Mouse (Mus musculus): Measurements from ENCODE around the gene Lta. TPM values are rescaled to one million over a fixed set of nuclear protein-coding genes. Genes with fewer than 3 reads are reported as not detected.

Lta gene
- polyA plus RNA-seq, 1 experiment from 2014 or later: not detected

DNA sequence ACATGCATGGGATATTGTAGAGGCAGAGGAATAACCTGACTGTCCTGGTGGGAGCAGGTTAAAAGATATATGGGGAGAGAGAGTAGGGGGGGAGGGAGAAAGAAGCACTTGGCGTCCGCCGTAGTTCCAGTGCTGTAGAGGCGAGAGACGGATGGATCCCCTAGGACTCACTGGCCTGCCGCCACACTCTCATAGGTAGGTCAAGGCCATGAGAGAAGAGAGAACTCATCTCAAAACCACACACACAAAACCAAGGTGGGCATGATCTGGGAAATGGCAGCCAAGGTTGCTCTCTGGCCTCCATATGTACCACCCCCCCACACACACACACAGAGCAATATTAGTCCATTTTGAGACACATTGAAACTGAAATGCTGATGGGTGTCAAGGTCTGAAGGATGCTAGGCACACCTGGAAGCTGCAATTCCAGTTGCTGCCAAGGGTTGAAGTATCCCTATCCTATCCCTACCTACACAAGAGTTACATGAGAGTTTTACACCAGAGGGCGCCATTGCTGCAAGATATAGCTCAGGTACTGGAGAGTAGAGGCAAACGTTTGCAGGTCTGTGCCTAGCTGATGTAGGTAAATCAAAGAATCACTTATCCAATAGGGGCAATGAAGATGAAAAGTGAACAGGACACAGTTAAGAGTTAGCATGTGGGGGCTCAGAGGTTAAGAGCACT is 38.7 kb downstream of the Lta start:
- no peak overlapping the region for H3K27ac ChIP-seq (ENCODE audit: low read depth)
- 0 out of 2 replicates have a peak overlapping the region, but pooled peaks have one; percentile 92 for H3K4me2 ChIP-seq (ENCODE audit: low read depth, low read length)
- H3K9me3 ChIP-seq (ENCODE audit: low read length): no peaks in the 10 kb centered on the region
- 68% methylated on average over 8 of the region's 8 CpGs for WGBS (ENCODE audit: insufficient replicate concordance)
- peaks cover 21% of the 10 kb centered on the region for H3K4me1 ChIP-seq (ENCODE audit: insufficient read depth)
- H3K27me3 ChIP-seq (ENCODE audit: insufficient read depth, low read length): no peaks in the 10 kb centered on the region
- no peak for TF ChIP-seq EP300 (IDR thresholded peaks at IDR 0.05; ENCODE audit: low read depth)
- TF ChIP-seq CTCF (IDR thresholded peaks at IDR 0.05; ENCODE audit: low read depth): peak; percentile 85
- peaks cover 9% of the 10 kb centered on the region for H3K36me3 ChIP-seq (replicated peaks; ENCODE audit: insufficient read depth, low read length)
- H3K4me3 ChIP-seq (ENCODE audit: low read depth, low read length): no peak overlapping the region
- DNase-seq (peak; percentile 68), ATAC-seq (no peak)
- H3K9ac ChIP-seq (replicated peaks): no peak overlapping the region

DNA sequence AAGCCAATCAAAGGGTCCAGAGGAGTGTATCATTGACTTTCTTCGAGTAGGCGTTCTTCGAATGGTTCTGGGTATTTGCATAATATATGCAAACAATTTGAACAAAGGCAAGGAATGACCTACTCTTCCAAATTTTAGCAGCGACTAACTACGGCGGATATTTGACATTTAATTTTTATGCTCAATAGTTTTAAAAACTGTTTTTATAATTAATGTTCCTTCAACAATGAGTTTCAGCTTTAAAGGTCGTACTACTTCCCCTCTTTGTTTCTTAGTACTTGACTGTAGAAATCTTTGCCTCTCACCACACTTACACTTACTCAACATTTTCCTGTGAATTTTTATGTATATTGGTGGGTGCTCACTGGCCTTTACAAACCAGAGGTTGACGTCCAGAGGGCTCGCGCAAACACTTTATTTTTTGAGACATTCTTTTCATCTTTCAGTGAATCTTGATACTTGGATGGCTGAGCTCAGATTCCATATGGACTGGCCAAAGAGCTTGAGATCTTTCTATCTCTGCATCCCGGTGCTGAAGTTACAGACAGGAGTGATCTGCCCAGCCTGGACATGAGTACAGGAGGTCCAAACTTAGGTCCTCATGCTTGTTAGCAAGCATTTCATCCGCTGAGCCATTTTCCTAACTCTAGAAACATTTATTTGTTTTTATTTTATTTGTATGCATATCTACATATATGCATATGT is 39.5 kb downstream of the Lta start:
- 26% methylated on average over 12 of the region's 12 CpGs for WGBS (ENCODE audit: insufficient replicate concordance)
- H3K27me3 ChIP-seq (ENCODE audit: insufficient read depth, low read length): no peaks in the 10 kb centered on the region
- no peaks in the 10 kb centered on the region for H3K9me3 ChIP-seq (ENCODE audit: low read length)
- peak overlapping the region; percentile 94 for H3K27ac ChIP-seq (ENCODE audit: low read depth)
- no peak for TF ChIP-seq EP300 (IDR thresholded peaks at IDR 0.05; ENCODE audit: low read depth)
- no peak for TF ChIP-seq CTCF (IDR thresholded peaks at IDR 0.05; ENCODE audit: low read depth)
- peaks cover 21% of the 10 kb centered on the region for H3K4me1 ChIP-seq (ENCODE audit: insufficient read depth)
- DNase-seq (no peak), ATAC-seq (no peak)
- peaks cover 18% of the 10 kb centered on the region for H3K36me3 ChIP-seq (replicated peaks; ENCODE audit: insufficient read depth, low read length)
- H3K4me2 ChIP-seq (ENCODE audit: low read depth, low read length): peak overlapping the region; percentile 92
- H3K9ac ChIP-seq (replicated peaks): peak overlapping the region; percentile 39
- peak overlapping the region; percentile 85 for H3K4me3 ChIP-seq (ENCODE audit: low read depth, low read length)

DNA sequence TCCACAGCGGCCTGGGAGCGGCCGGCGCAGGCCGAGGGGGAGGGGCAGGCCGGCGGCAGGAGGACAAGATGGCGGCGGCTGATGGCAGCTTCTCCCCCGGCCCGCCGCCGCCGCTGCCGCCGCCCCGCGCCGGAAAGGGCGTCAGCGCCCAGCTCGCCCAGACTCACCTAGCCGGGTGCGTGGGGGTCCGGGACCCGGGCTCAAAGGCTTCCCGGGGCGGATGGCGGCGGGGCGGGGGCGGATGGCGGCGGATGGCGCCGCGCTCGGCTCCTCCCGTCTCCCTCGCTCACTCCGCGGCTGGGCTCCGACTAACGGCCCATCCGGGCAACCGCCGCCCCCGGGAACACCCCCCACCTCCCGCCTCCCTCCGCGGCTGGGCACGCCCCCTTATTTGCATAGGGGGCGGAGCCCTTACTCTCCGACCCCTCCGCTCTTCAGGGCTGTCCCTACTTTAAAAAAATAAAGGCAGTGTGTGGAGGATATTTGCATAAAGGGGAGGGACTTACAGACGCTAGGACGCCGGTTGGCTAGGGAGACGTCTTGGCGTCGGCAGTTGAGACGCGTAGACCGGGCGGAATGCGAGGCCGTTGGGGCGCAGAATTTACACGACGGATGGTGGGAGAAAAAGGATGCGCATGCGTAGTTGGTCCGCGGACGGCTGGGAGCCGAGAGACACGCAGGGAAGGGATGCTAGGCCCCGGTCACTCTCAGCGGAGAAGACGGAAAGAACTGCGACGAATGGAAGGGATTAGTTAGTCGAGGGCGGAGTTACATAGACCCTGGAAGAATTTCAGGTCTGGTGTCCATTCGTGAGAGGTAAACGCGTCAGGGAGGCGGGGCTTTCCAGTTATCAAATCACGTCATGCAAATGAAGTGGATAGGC is 40.3 kb downstream of the Lta start, which contains the start of gene Prrc2a:
Gene Prrc2a, minus strand, starts transcription at position 330 of the 883 bp plus-strand sequence.
- ATAC-seq: peak; percentile 95
- DNase-seq: peak; percentile 96
- Histone ChIP-seq H3K9ac (replicated peaks) (peak within 1 kb of the TSS; percentile 96), H3K9me3 (ENCODE audit: low read length) (no peaks in the 10 kb centered on the region), H3K4me2 (ENCODE audit: low read depth, low read length) (peak within 1 kb of the TSS; percentile 92), H3K27me3 (ENCODE audit: insufficient read depth, low read length) (no peaks in the 10 kb centered on the region), H3K4me3 (ENCODE audit: low read depth, low read length) (peak within 1 kb of the TSS; percentile 85), H3K27ac (ENCODE audit: low read depth) (peak within 1 kb of the TSS; percentile 94), H3K4me1 (ENCODE audit: insufficient read depth) (peaks cover 21% of the 10 kb centered on the region), H3K36me3 (replicated peaks; ENCODE audit: insufficient read depth, low read length) (peaks cover 26% of the 10 kb centered on the region)
- TF ChIP-seq CTCF (IDR thresholded peaks at IDR 0.05; ENCODE audit: low read depth): no peak
- peak; percentile 39; the same call in 1 of the 2 replicates for TF ChIP-seq EP300 (IDR thresholded peaks at IDR 0.05; ENCODE audit: low read depth)
- under 1% methylated on average over 60 of the region's 89 CpGs for WGBS (ENCODE audit: insufficient replicate concordance)

GRCm38 (mm10) chr17:35164218-35164567 is 41.0 kb downstream of the Lta start:
- H3K27ac ChIP-seq (ENCODE audit: low read depth): peak overlapping the region; percentile 94
- no peaks in the 10 kb centered on the region for H3K27me3 ChIP-seq (ENCODE audit: insufficient read depth, low read length)
- WGBS (ENCODE audit: insufficient replicate concordance): 4% methylated on average over 24 of the region's 28 CpGs
- ATAC-seq (no peak), DNase-seq (no peak)
- H3K9ac ChIP-seq (replicated peaks): peak overlapping the region; percentile 96
- peaks cover 32% of the 10 kb centered on the region for H3K36me3 ChIP-seq (replicated peaks; ENCODE audit: insufficient read depth, low read length)
- H3K4me1 ChIP-seq (ENCODE audit: insufficient read depth): peaks cover 21% of the 10 kb centered on the region
- H3K9me3 ChIP-seq (ENCODE audit: low read length): no peaks in the 10 kb centered on the region
- H3K4me3 ChIP-seq (ENCODE audit: low read depth, low read length): peak overlapping the region; percentile 85
- TF ChIP-seq EP300 (IDR thresholded peaks at IDR 0.05; ENCODE audit: low read depth) (no peak), CTCF (IDR thresholded peaks at IDR 0.05; ENCODE audit: low read depth) (no peak)
- peak overlapping the region; percentile 92 for H3K4me2 ChIP-seq (ENCODE audit: low read depth, low read length)

DNA sequence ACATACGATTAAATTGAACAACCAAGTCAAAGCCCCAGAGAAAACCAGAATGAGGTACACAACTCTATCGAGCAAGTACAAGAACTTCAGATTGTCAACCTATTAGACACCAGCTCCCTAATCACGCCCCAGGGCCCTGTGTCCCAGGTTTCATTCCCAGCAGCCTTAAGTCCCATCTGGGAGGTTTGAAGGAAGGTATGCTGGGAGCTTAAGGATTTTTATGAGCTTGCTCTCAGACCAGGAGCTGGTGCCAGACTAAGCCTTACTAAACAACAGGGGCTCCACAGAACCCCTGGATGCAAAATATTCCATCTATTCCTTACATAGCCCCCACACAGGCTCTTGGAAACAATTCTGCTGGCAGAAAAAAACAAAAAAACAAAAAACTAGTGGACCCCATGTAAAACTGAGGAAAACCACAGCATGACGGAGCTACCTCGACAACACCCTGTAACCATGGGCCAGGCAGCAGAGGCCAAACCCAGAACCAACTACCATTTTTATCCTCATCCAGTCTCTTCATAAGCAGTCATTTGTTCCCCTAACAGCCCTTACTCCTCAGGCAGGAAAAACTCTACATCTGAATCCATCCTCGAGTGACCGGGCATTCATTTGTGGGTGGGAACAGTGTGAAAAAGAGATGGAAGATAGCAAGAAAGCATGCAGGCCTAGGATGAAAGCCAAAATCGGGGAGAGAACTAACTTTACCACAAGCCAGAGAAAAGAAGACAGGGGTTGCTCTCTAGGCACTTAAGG is 41.6 kb downstream of the Lta start:
- ATAC-seq (no peak), DNase-seq (no peak)
- Histone ChIP-seq H3K4me1 (ENCODE audit: insufficient read depth) (peaks cover 21% of the 10 kb centered on the region), H3K36me3 (replicated peaks; ENCODE audit: insufficient read depth, low read length) (peaks cover 39% of the 10 kb centered on the region), H3K27ac (ENCODE audit: low read depth) (peak overlapping the region; percentile 94), H3K27me3 (ENCODE audit: insufficient read depth, low read length) (no peaks in the 10 kb centered on the region), H3K9me3 (ENCODE audit: low read length) (no peaks in the 10 kb centered on the region), H3K4me3 (ENCODE audit: low read depth, low read length) (peak overlapping the region; percentile 85), H3K4me2 (ENCODE audit: low read depth, low read length) (peak overlapping the region; percentile 92), H3K9ac (replicated peaks) (peak overlapping the region; percentile 96)
- 8% methylated on average over 8 of the region's 8 CpGs for WGBS (ENCODE audit: insufficient replicate concordance)
- no peak for TF ChIP-seq CTCF (IDR thresholded peaks at IDR 0.05; ENCODE audit: low read depth)
- no peak for TF ChIP-seq EP300 (IDR thresholded peaks at IDR 0.05; ENCODE audit: low read depth)
